Mouse (Mus musculus) Patski (cell line): ENCODE data around the gene Glt28d2. TPM values are rescaled to one million over a fixed set of nuclear protein-coding genes. Genes with fewer than 3 reads are reported as not detected.

Experiments
- ATAC-seq: fragments of 100-300 bp; one replicate; pipeline ENCODE4 v1.8.0; 2021
- CTCF ChIA-PET: fragments of 350-600 bp; sonication (Branson Sonifier 250); formaldehyde crosslinking; loops from one replicate; lab custom pipeline; 2022; ENCODE audit warnings: inconsistent platforms; lab: Charles Lee
- POLR2A ChIA-PET: fragments of 350-600 bp; sonication (Branson Sonifier 250); formaldehyde crosslinking; loops from one replicate; lab custom pipeline; 2022; ENCODE audit warnings: antibody characterized with exemption, inconsistent platforms; lab: Charles Lee
- DNase-seq: peaks from one replicate; pipeline ENCODE4 v3.0.0-alpha.2; 2011; ENCODE audit warnings: low read depth, low spot score
- H3K27me3 ChIP-seq: fragments of 371-371 bp; one replicate; pipeline ENCODE4 v1.5.1; 2021
- CTCF ChIP-seq: fragments of 100-300 bp; IDR thresholded peaks from one replicate; pipeline ENCODE4 v1.5.1; 2021
- in situ Hi-C: fragments of 300-500 bp; cut with MboI; formaldehyde crosslinking; loops from 3 replicates; pipeline ENCODE4 v1.11.1; 2018; ENCODE audit warnings: low pct_unique_long_range_greater_than_20kb, mixed read lengths
- polyA plus RNA-seq: library from polyadenylated mRNA; unstranded; gene quantifications from one replicate; pipeline ENCODE4 v1.2.3, GENCODE M21; 2021

Glt28d2 gene
- polyA plus RNA-seq, 1 experiment from 2014 or later, result 3.6 TPM

DNA sequence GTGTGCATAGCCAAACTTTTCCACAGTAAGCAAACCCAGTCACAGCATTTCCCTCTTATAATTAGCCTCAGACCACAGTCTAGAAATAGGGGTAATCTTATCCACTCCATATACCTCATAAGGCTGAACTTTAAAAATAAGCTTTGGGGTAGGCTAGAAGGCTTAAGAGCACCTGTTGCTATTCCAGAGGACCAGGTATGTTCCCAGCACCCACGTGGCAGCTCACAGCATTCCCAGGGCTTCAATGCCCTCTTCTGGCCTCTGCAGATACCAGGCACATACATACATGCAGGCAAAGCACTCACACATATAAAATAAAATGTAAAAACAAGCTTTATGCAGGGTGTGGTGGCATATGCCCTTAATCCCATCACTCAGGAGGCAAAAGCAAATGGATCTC lies 53.7 kb downstream of the Glt28d2 start:
- H3K27me3 ChIP-seq, result no peaks in the 10 kb centered on the region
- CTCF ChIA-PET, result interaction anchor here (0.9 to 1.5 kb wide), 5 partner anchors 12 to 140 kb away, joined by 3 to 5 read pairs (median 3); no protein-coding TSS in a partner anchor
- DNase-seq (no peak), ATAC-seq (no peak)
- POLR2A ChIA-PET, result interaction anchor here (0.6 to 1.1 kb wide), 2 partner anchors 57 to 823 kb away, joined by 3 to 5 read pairs; no protein-coding TSS in a partner anchor
- peak; percentile 22 for TF ChIP-seq CTCF
- in situ Hi-C loops, result no loop called here

DNA sequence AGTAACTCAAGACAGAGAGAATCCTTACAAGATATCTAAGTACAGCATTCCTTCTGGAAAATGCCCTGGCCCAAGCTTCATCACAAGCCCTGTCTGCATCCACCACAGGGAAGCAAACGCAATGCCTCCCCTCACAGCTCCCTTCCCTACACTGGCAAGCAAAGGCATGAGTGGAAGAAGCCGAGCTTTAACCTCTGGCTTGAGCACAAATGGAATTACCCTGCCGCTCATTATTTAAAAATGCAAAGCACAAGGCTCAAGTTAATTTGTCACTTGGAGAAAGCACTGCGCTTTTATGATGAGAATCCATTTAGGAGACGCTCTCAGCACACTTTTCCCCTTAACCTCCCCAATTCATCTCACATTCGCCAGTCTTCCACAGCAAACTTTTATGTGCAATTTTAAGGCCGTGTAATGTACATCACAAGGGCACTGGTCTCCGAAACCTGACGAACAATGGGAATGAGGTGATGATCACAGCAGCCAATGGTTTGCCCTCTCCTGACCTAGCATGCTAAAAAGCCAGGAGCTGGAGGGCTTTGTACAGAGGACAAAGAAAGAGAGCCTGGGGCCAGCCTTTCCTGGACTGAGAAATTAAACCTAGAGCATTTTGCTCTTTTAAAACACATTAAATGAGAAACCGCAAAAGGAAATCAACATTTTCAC lies 54.7 kb downstream of the Glt28d2 start:
- CTCF ChIA-PET, result interaction anchor here (1.0 to 1.7 kb wide), 4 partner anchors 8 to 125 kb away, joined by 3 to 4 read pairs (median 3); no protein-coding TSS in a partner anchor
- peak; percentile 1 for ATAC-seq
- in situ Hi-C loops, result no loop called here
- TF ChIP-seq CTCF, result no peak
- H3K27me3 ChIP-seq, result no peaks in the 10 kb centered on the region
- no peak for DNase-seq
- POLR2A ChIA-PET, result interaction anchor here (1.1 kb wide), 1 partner anchor 56 kb away, joined by 3 read pairs; no protein-coding TSS in a partner anchor

DNA sequence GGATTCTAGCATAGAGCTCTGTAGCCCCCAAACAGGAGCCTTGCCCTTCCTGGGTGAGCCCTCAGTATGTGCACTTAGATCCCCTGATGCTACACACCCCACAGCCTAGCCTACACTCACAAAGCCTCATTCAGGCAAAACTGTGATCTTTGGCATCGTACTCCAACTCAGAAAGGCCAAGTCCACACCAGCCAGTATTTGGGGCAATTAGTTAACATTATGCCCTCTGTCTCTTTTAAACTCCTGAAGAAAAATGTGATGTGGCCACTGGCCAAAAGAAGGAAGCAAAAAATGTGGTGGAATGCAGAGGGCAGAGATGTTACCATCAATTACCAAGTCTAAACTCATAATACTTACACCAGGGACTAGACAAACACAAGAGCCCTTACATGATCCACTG lies 55.5 kb downstream of the Glt28d2 start:
- ATAC-seq (peak; percentile 60), DNase-seq (peak; percentile 53)
- POLR2A ChIA-PET, result interaction anchor here (0.7 kb wide), 1 partner anchor 57 kb away, joined by 3 read pairs; no protein-coding TSS in a partner anchor
- H3K27me3 ChIP-seq, result no peaks in the 10 kb centered on the region
- no peak for TF ChIP-seq CTCF
- CTCF ChIA-PET, result interaction anchor here (1.3 to 1.7 kb wide), 3 partner anchors 11 to 124 kb away, joined by 3 to 4 read pairs (median 3); no protein-coding TSS in a partner anchor
- in situ Hi-C loops, result no loop called here

DNA sequence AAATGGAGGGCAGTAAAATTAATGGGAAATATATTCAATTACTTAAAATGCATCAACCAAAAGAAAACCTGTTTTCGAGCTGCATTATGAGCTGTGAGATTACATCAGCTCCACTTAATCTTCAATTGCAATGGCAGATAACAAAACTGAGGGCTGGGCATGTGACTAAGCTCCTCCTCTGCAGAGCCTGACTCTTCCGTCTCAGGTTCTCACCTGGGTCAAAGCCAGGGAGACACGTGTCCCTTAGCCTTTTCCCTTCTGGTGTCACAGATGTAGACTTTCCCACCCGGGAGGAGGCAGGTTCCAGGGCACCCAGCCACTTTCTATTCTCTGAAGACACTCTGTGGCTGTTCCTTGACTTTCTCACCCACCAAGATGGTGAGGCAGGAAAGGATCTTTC lies 58.3 kb downstream of the Glt28d2 start:
- in situ Hi-C loops, result no loop called here

DNA sequence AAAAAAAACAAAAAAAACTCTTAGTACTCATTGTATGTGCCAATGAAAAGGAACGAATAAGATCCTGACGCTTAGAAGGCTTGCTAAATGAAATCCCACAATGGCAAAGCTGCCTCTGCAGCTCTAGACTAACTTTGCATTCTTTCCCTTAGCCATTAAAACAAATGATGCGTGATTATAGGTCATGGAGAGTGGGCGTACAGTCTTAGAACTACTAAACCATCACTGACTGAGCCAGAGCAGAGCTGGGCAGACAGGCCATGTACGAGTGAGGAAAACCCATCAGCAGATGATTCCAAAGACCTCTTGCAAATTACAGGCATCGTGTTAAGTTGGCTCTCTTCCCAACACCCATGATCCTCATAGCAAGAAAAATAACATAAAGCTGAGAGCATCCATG lies 59.5 kb downstream of the Glt28d2 start:
- in situ Hi-C loops, result no loop called here
- ATAC-seq (peak; percentile 64), DNase-seq (no peak)
- TF ChIP-seq CTCF, result no peak
- POLR2A ChIA-PET, result interaction anchor here (0.5 to 1.0 kb wide), 2 partner anchors 11 to 907 kb away, joined by 3 read pairs; partner anchors contain the start of gene Fam160a1
- CTCF ChIA-PET, result interaction anchor here (0.6 to 1.3 kb wide), 6 partner anchors 11 to 96 kb away, joined by 3 to 6 read pairs (median 3); no protein-coding TSS in a partner anchor
- no peaks in the 10 kb centered on the region for H3K27me3 ChIP-seq

More for the DNA sequence above, 58.3 kb downstream of the Glt28d2 start:
- DNase-seq, result no peak
- no peak for ATAC-seq
- H3K27me3 ChIP-seq, result no peaks in the 10 kb centered on the region
- no peak for TF ChIP-seq CTCF
- ChIA-PET POLR2A (no interaction called here), CTCF (interaction anchor here (1.0 to 1.1 kb wide), 2 partner anchors 14 to 17 kb away, joined by 3 read pairs; no protein-coding TSS in a partner anchor)

DNA sequence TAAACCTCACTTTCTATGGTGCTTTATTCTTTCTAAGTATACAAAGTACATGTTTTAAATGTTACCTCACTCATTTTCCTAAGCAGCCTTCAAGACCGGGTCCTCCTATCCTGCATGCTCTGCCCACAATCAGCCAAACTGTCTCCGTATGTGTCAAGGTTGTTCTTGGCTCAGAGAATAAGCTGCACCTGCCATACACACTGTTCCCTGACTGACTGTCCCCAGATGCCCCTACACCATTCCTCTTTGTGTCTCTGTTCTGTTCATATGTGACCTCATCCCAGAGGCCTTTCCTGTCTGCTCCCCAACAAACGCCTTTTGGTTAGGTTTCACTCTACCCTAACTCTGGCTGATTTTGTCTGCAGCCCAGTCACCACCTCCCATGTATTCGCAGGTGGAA lies 60.0 kb downstream of the Glt28d2 start:
- CTCF ChIA-PET, result interaction anchor here (0.9 to 1.3 kb wide), 4 partner anchors 16 to 97 kb away, joined by 3 to 6 read pairs (median 4); no protein-coding TSS in a partner anchor
- TF ChIP-seq CTCF, result no peak
- in situ Hi-C loops, result no loop called here
- DNase-seq, result no peak
- POLR2A ChIA-PET, result interaction anchor here (0.5 to 1.0 kb wide), 2 partner anchors 11 to 907 kb away, joined by 3 read pairs; partner anchors contain the start of gene Fam160a1
- no peak for ATAC-seq
- H3K27me3 ChIP-seq, result no peaks in the 10 kb centered on the region

DNA sequence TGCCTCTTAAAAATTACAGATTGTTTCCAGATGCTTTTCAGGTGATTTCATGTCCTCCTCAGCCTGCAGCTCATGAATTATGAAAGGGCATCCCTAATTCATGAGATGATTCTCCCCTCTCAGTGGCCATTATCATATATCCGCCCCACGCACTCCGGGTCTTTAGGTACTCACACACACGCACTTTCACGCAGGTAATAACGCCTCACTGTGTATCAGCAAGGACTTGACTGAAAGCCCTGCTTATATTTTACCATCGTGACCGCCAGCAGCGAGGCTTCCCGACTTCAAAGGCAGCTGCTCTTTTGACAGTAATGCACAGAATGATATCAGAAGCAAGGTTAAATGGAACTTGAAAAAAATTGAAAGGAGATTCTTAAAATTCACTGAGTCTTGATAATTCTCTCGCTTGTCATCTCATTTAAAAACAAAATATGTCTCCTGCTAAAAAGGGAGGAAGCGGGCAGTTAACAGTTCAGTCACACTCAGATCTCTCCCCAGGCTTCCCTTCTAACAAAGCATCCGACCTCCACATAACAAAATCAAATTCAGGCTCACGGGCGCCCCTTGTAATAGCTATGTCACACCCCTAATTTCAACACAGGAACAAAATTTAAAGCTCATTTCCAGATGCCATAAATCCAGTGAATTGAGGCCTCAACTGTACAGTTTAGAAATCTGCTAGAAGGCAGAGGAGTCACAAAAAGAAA lies 66.3 kb downstream of the Glt28d2 start:
- CTCF ChIA-PET, result interaction anchor here (1.1 to 1.2 kb wide), 2 partner anchors 9 to 13 kb away, joined by 3 to 5 read pairs; no protein-coding TSS in a partner anchor
- POLR2A ChIA-PET, result no interaction called here
- ATAC-seq, result no peak
- TF ChIP-seq CTCF, result no peak
- H3K27me3 ChIP-seq, result no peaks in the 10 kb centered on the region
- in situ Hi-C loops, result no loop called here
- no peak for DNase-seq

Other genes starting within 250 kb of the Glt28d2 start
- gene Fam160a1, start 70.2 kb downstream of the Glt28d2 start, polyA plus RNA-seq, result 22.4 TPM
- 10.8 TPM for gene Gm37240, start within 50 bp of the Glt28d2 start, polyA plus RNA-seq
- 145 TPM for gene Sh3d19, start 83.6 kb upstream of the Glt28d2 start, polyA plus RNA-seq
- not detected for gene Prss48, start 115.0 kb upstream of the Glt28d2 start, polyA plus RNA-seq